Mouse (Mus musculus) embryonic facial prominence, embryonic 15.5 days (tissue): ENCODE data around the gene Slc35d2. TPM values are rescaled to one million over a fixed set of nuclear protein-coding genes. Genes with fewer than 3 reads are reported as not detected.

Experiments
- ATAC-seq: fragments of 200-750 bp; cut with Nextera tagmentation; 2 replicates; pipeline ENCODE4 v1.8.0; 2017; ENCODE audit warnings: low read depth, moderate TSS enrichment; ENCODE audit not compliant: insufficient number of reproducible peaks, low FRiP score, low TSS enrichment
- H3K27ac ChIP-seq: fragments of 300-500 bp; sonication (generic); replicated peaks from 2 replicates; pipeline ENCODE4 v1.5.1; 2015; ENCODE audit warnings: mild to moderate bottlenecking, inconsistent platforms
- H3K27me3 ChIP-seq: fragments of 300-500 bp; sonication (generic); 2 replicates; pipeline ENCODE4 v1.6.1; 2015; ENCODE audit warnings: inconsistent platforms
- H3K36me3 ChIP-seq: fragments of 300-500 bp; sonication (generic); 2 replicates; pipeline ENCODE4 v1.6.1; 2015; ENCODE audit warnings: mild to moderate bottlenecking, inconsistent platforms
- H3K4me1 ChIP-seq: fragments of 300-500 bp; sonication (generic); 2 replicates; pipeline ENCODE4 v1.6.1; 2015; ENCODE audit warnings: inconsistent platforms
- H3K4me2 ChIP-seq: fragments of 300-500 bp; sonication (generic); replicated peaks from 2 replicates; pipeline ENCODE4 v1.6.1; 2015; ENCODE audit warnings: mild to moderate bottlenecking, inconsistent platforms
- H3K4me3 ChIP-seq: fragments of 300-500 bp; sonication (generic); replicated peaks from 2 replicates; pipeline ENCODE4 v1.5.1; 2015; ENCODE audit warnings: mild to moderate bottlenecking, inconsistent platforms
- H3K9ac ChIP-seq: fragments of 300-500 bp; sonication (generic); 2 replicates; pipeline ENCODE4 v1.6.1; 2015; ENCODE audit warnings: inconsistent platforms
- H3K9me3 ChIP-seq: fragments of 300-500 bp; sonication (generic); replicated peaks from 2 replicates; pipeline ENCODE4 v1.6.1; 2016; ENCODE audit warnings: inconsistent platforms
- WGBS: fragments of 180-500 bp; shearing (Covaris S2); methylation state at CpG from one replicate; pipeline ENCODE4 v1.1.7; 2015; 5-methylcytosine and 5-hydroxymethylcytosine counted together
- polyA plus RNA-seq: library from polyadenylated mRNA; unstranded; fragments of >200 nt; fragmentation: Nextera tagmentation; extraction: Ambion mirVana; gene quantifications from 2 replicates; pipeline ENCODE4 v1.2.1, GENCODE M21; 2015

Slc35d2 gene
- polyA plus RNA-seq, 1 experiment from 2014 or later = 6.4 TPM

- 20% methylated on average over 5 of the region's 5 CpGs for WGBS
- H3K4me1 ChIP-seq = 0 out of 2 replicates have a peak, but pooled peaks cover 4% of the 10 kb centered on the region
Measured at GRCm38 (mm10) chr13:64108381-64108850, 20.8 kb downstream of the Slc35d2 start.

GRCm38 (mm10) chr13:64107535-64107934, 21.6 kb downstream of the Slc35d2 start:
- no peak for ATAC-seq
- Histone ChIP-seq H3K4me1 (0 out of 2 replicates have a peak, but pooled peaks cover 4% of the 10 kb centered on the region), H3K4me2 (no peak overlapping the region), H3K4me3 (no peak overlapping the region), H3K27ac (no peak overlapping the region), H3K27me3 (no peaks in the 10 kb centered on the region), H3K9me3 (no peaks in the 10 kb centered on the region), H3K36me3 (0 out of 2 replicates have a peak, but pooled peaks cover 3% of the 10 kb centered on the region), H3K9ac (no peak overlapping the region)
- 32% methylated on average over 8 of the region's 8 CpGs for WGBS

More at GRCm38 (mm10) chr13:64108381-64108850, 20.8 kb downstream of the Slc35d2 start:
- H3K9ac ChIP-seq = no peak overlapping the region
- no peak for ATAC-seq
- H3K27ac ChIP-seq = no peak overlapping the region
- no peaks in the 10 kb centered on the region for H3K27me3 ChIP-seq
- H3K4me3 ChIP-seq = no peak overlapping the region
- no peaks in the 10 kb centered on the region for H3K9me3 ChIP-seq
- H3K4me2 ChIP-seq = no peak overlapping the region
- 0 out of 2 replicates have a peak, but pooled peaks cover 3% of the 10 kb centered on the region for H3K36me3 ChIP-seq

- Histone ChIP-seq H3K4me1 (0 out of 2 replicates have a peak, but pooled peaks cover 4% of the 10 kb centered on the region), H3K27me3 (no peaks in the 10 kb centered on the region), H3K27ac (no peak overlapping the region), H3K9me3 (no peaks in the 10 kb centered on the region), H3K4me2 (no peak overlapping the region), H3K9ac (no peak overlapping the region), H3K36me3 (0 out of 2 replicates have a peak, but pooled peaks cover 3% of the 10 kb centered on the region), H3K4me3 (no peak overlapping the region)
- no peak for ATAC-seq
- WGBS = 70% methylated on average over 3 of the region's 3 CpGs
Measured at GRCm38 (mm10) chr13:64107105-64107504, 22.1 kb downstream of the Slc35d2 start.

GRCm38 (mm10) chr13:64105690-64106089, 23.5 kb downstream of the Slc35d2 start:
- H3K4me3 ChIP-seq = no peak overlapping the region
- 0 out of 2 replicates have a peak, but pooled peaks cover 4% of the 10 kb centered on the region for H3K4me1 ChIP-seq
- no peak overlapping the region for H3K9ac ChIP-seq
- H3K9me3 ChIP-seq = no peaks in the 10 kb centered on the region
- 79% methylated on average over 3 of the region's 3 CpGs for WGBS
- H3K4me2 ChIP-seq = no peak overlapping the region
- no peak for ATAC-seq
- H3K27ac ChIP-seq = no peak overlapping the region
- H3K36me3 ChIP-seq = 0 out of 2 replicates have a peak, but pooled peaks cover 3% of the 10 kb centered on the region
- H3K27me3 ChIP-seq = no peaks in the 10 kb centered on the region

GRCm38 (mm10) chr13:64100186-64100585, 29.0 kb downstream of the Slc35d2 start:
- H3K4me1 ChIP-seq = no peaks in the 10 kb centered on the region
- no peaks in the 10 kb centered on the region for H3K9me3 ChIP-seq
- 64% methylated on average over 3 of the region's 3 CpGs for WGBS
- no peak overlapping the region for H3K4me2 ChIP-seq
- peaks cover 9% of the 10 kb centered on the region; the same call in 1 of the 2 replicates for H3K36me3 ChIP-seq
- no peak overlapping the region for H3K27ac ChIP-seq
- no peak for ATAC-seq
- no peak overlapping the region for H3K4me3 ChIP-seq
- no peak overlapping the region for H3K9ac ChIP-seq
- no peaks in the 10 kb centered on the region for H3K27me3 ChIP-seq

- Histone ChIP-seq H3K36me3 (peaks cover 6% of the 10 kb centered on the region; the same call in 1 of the 2 replicates), H3K4me3 (no peak overlapping the region), H3K4me2 (no peak overlapping the region), H3K9ac (no peak overlapping the region), H3K9me3 (no peaks in the 10 kb centered on the region), H3K27ac (no peak overlapping the region), H3K27me3 (no peaks in the 10 kb centered on the region), H3K4me1 (no peaks in the 10 kb centered on the region)
- WGBS = 68% methylated on average over 9 of the region's 9 CpGs
- no peak for ATAC-seq
Measured at GRCm38 (mm10) chr13:64098992-64099391, 30.2 kb downstream of the Slc35d2 start.

GRCm38 (mm10) chr13:64093341-64093740, 35.8 kb downstream of the Slc35d2 start:
- H3K4me1 ChIP-seq = 0 out of 2 replicates have a peak, but pooled peaks cover 4% of the 10 kb centered on the region
- H3K36me3 ChIP-seq = peaks cover 6% of the 10 kb centered on the region; the same call in 1 of the 2 replicates
- H3K4me3 ChIP-seq = no peak overlapping the region

GRCm38 (mm10) chr13:64092752-64093151, 36.4 kb downstream of the Slc35d2 start:
- Histone ChIP-seq H3K36me3 (peaks cover 6% of the 10 kb centered on the region; the same call in 1 of the 2 replicates), H3K4me2 (no peak overlapping the region), H3K27me3 (no peaks in the 10 kb centered on the region), H3K9me3 (no peaks in the 10 kb centered on the region), H3K9ac (no peak overlapping the region), H3K4me3 (no peak overlapping the region), H3K27ac (no peak overlapping the region), H3K4me1 (0 out of 2 replicates have a peak, but pooled peaks cover 4% of the 10 kb centered on the region)
- 55% methylated on average over 6 of the region's 6 CpGs for WGBS
- ATAC-seq = no peak

More at GRCm38 (mm10) chr13:64093341-64093740, 35.8 kb downstream of the Slc35d2 start:
- Histone ChIP-seq H3K9me3 (no peaks in the 10 kb centered on the region), H3K27ac (no peak overlapping the region), H3K27me3 (no peaks in the 10 kb centered on the region), H3K9ac (no peak overlapping the region), H3K4me2 (no peak overlapping the region)
- ATAC-seq = no peak
- 0% methylated on average over 1 of the region's 1 CpGs for WGBS

- Histone ChIP-seq H3K4me2 (no peak overlapping the region), H3K4me1 (0 out of 2 replicates have a peak, but pooled peaks cover 4% of the 10 kb centered on the region), H3K27ac (no peak overlapping the region), H3K4me3 (no peak overlapping the region), H3K9me3 (no peaks in the 10 kb centered on the region), H3K27me3 (no peaks in the 10 kb centered on the region), H3K9ac (no peak overlapping the region), H3K36me3 (peaks cover 3% of the 10 kb centered on the region; the same call in 1 of the 2 replicates)
- 58% methylated on average over 3 of the region's 3 CpGs for WGBS
- no peak for ATAC-seq
Measured at GRCm38 (mm10) chr13:64092141-64092540, 37.0 kb downstream of the Slc35d2 start.

- Histone ChIP-seq H3K9me3 (no peaks in the 10 kb centered on the region), H3K36me3 (no peaks in the 10 kb centered on the region), H3K4me3 (no peak overlapping the region), H3K4me1 (0 out of 2 replicates have a peak, but pooled peaks cover 4% of the 10 kb centered on the region), H3K4me2 (no peak overlapping the region), H3K9ac (no peak overlapping the region), H3K27ac (no peak overlapping the region), H3K27me3 (no peaks in the 10 kb centered on the region)
- WGBS = 59% methylated on average over 7 of the region's 7 CpGs
- no peak for ATAC-seq
Measured at GRCm38 (mm10) chr13:64091006-64091405, 38.2 kb downstream of the Slc35d2 start.

GRCm38 (mm10) chr13:64090278-64090677, 38.9 kb downstream of the Slc35d2 start:
- H3K4me2 ChIP-seq = no peak overlapping the region
- 78% methylated on average over 5 of the region's 5 CpGs for WGBS
- no peak overlapping the region for H3K27ac ChIP-seq
- H3K36me3 ChIP-seq = no peaks in the 10 kb centered on the region
- H3K9me3 ChIP-seq = no peaks in the 10 kb centered on the region
- H3K27me3 ChIP-seq = no peaks in the 10 kb centered on the region
- H3K4me1 ChIP-seq = 0 out of 2 replicates have a peak, but pooled peaks cover 4% of the 10 kb centered on the region
- ATAC-seq = no peak
- H3K4me3 ChIP-seq = no peak overlapping the region
- H3K9ac ChIP-seq = no peak overlapping the region

GRCm38 (mm10) chr13:64089130-64089529, 40.0 kb downstream of the Slc35d2 start, which contains the start of gene Hsd17b3:
Hsd17b3 (minus strand) TSS chr13:64089230.
- Histone ChIP-seq H3K9me3 (no peaks in the 10 kb centered on the region), H3K36me3 (no peaks in the 10 kb centered on the region), H3K27ac (no peak within 1 kb of the TSS), H3K4me2 (no peak within 1 kb of the TSS), H3K4me3 (no peak within 1 kb of the TSS), H3K4me1 (0 out of 2 replicates have a peak, but pooled peaks cover 4% of the 10 kb centered on the region), H3K27me3 (no peaks in the 10 kb centered on the region), H3K9ac (no peak within 1 kb of the TSS)
- ATAC-seq = no peak
- 80% methylated on average over 4 of the region's 4 CpGs for WGBS
